Mouse (Mus musculus) intestine, embryonic 15.5 days (tissue): Measurements from ENCODE around the gene Shisa3. TPM values are rescaled to one million over a fixed set of nuclear protein-coding genes. Genes with fewer than 3 reads are reported as not detected.

Experiments
- ATAC-seq: fragments of 200-750 bp; cut with Nextera tagmentation; 2 replicates; pipeline ENCODE4 v1.8.0; 2017; ENCODE audit warnings: moderate TSS enrichment, moderate library complexity
- H3K27ac ChIP-seq: fragments of 300-500 bp; sonication (generic); 2 replicates; pipeline ENCODE4 v1.5.1; 2015; ENCODE audit warnings: mild to moderate bottlenecking, inconsistent platforms
- H3K27me3 ChIP-seq: fragments of 300-500 bp; sonication (generic); replicated peaks from 2 replicates; pipeline ENCODE4 v1.6.1; 2015; ENCODE audit warnings: inconsistent platforms
- H3K36me3 ChIP-seq: fragments of 300-500 bp; sonication (generic); 2 replicates; pipeline ENCODE4 v1.6.1; 2015; ENCODE audit warnings: inconsistent platforms
- H3K4me1 ChIP-seq: fragments of 300-500 bp; sonication (generic); replicated peaks from 2 replicates; pipeline ENCODE4 v1.6.1; 2015; ENCODE audit warnings: inconsistent platforms
- H3K4me2 ChIP-seq: fragments of 300-500 bp; sonication (generic); replicated peaks from 2 replicates; pipeline ENCODE4 v1.6.1; 2015; ENCODE audit warnings: mild to moderate bottlenecking, inconsistent platforms
- H3K4me3 ChIP-seq: fragments of 300-500 bp; sonication (generic); replicated peaks from 2 replicates; pipeline ENCODE4 v1.5.1; 2015; ENCODE audit warnings: inconsistent platforms
- H3K9ac ChIP-seq: fragments of 300-500 bp; sonication (generic); 2 replicates; pipeline ENCODE4 v1.6.1; 2015; ENCODE audit warnings: inconsistent platforms
- H3K9me3 ChIP-seq: fragments of 300-500 bp; sonication (generic); 2 replicates; pipeline ENCODE4 v1.6.1; 2016; ENCODE audit warnings: inconsistent platforms
- WGBS: fragments of 180-500 bp; shearing (Covaris S2); methylation state at CpG from one replicate; pipeline ENCODE4 v1.1.7; 2015; 5-methylcytosine and 5-hydroxymethylcytosine counted together
- polyA plus RNA-seq: library from polyadenylated mRNA; unstranded; fragments of >200 nt; fragmentation: Nextera tagmentation; extraction: Ambion mirVana; gene quantifications from 2 replicates; pipeline ENCODE4 v1.2.1, GENCODE M21; 2015

Shisa3 gene
- polyA plus RNA-seq = 15.0 and 15.2 TPM in 2 replicates

DNA sequence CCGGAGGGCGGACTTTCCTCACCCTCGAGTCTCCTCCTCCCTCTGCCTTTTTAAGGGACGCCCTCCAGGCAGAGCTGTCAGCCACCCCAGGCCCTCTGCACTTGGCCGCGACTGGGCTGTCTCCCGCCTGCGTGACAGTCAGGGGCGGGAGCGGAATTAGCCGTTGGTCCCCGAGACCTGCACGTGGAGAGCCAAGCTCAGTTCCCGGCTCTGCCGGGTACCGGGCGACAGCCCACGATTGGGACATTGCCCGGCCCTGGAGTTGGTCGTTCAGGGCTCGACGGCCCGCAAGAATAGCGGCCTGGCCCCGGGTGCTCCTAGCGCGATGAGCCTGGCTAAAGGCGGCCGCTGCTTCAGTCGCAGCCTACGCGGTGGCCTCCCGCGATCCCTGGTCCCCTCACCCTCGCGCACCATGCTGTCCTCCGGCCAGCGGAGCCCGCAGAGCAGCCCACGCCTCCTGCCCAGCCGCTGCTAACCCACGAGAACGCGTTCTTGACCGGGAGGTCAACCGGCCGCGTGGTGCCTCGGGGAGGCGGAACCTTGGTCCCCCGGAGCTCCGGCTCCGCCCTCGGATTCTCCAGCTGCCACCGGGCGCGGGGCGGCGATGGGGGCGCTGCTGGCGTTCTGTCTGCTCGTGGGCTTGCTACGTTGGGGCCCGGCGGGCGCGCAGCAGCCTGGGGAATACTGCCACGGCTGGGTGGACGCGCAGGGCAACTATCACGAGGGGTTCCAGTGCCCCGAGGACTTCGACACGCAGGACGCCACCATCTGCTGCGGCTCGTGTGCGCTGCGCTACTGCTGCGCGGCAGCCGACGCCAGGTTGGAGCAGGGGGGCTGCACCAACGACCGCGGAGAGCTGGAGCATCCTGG lies at the start of gene Shisa3:
Gene Shisa3 (plus strand): TSS at position 79 of the 870 bp plus-strand sequence.
- WGBS = under 1% methylated on average over 83 of the region's 86 CpGs
- peak within 1 kb of the TSS; percentile 11; the same call in 1 of the 2 replicates for H3K27ac ChIP-seq
- peaks cover 51% of the 10 kb centered on the region for H3K27me3 ChIP-seq

DNA sequence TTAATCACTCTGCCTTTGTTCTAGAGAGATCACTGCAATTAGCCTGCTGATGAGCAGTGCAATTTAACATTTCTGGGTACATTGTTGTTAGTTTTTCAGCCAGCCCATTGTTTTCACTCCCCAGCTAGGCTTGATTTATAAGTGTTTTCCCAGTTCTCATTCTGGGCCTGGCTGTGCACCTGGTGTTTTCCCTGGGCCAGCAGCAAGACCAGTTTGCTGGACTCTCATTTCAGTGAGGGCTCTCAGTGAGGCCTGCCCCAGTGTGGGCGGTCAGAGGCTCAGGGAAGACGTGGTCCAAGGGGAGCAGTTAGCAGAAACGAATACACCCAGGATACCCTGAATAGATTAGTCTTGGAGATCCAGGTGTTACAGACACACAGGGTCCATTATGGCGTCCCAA lies 49.0 kb upstream of the Shisa3 start:
- Histone ChIP-seq H3K4me3 (no peak overlapping the region), H3K4me1 (no peaks in the 10 kb centered on the region), H3K27ac (no peak overlapping the region), H3K36me3 (no peaks in the 10 kb centered on the region), H3K27me3 (no peaks in the 10 kb centered on the region), H3K9ac (no peak overlapping the region), H3K9me3 (no peaks in the 10 kb centered on the region), H3K4me2 (no peak overlapping the region)
- no peak for ATAC-seq
- 76% methylated on average over 4 of the region's 4 CpGs for WGBS

More for the DNA sequence above, at the start of gene Shisa3:
- Histone ChIP-seq H3K4me3 (peak within 1 kb of the TSS; percentile 51), H3K4me2 (peak within 1 kb of the TSS; percentile 96), H3K9ac (peak within 1 kb of the TSS; percentile 44), H3K4me1 (peaks cover 15% of the 10 kb centered on the region), H3K36me3 (no peaks in the 10 kb centered on the region), H3K9me3 (no peaks in the 10 kb centered on the region)
- ATAC-seq = peak; percentile 84

DNA sequence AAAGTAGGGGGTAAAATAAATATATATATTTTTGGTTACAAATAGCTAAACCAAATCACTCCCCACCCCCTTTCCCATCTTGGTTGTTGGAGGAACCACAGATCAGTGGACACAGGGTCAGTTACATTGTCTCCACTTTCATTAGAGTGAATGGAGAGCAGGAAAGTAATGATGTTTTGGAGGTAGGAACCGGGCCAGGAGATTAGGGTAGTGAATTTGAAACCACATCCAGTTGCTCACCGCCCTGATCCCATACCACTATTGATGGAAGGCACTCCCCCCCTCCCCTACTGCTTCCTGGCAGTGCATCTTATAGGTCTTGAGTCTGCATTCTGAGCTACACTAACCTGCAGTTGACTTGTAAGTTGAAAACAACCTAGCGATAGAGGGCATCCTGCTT lies 48.6 kb upstream of the Shisa3 start:
- no peak for ATAC-seq
- no peaks in the 10 kb centered on the region for H3K27me3 ChIP-seq
- 87% methylated on average over 3 of the region's 3 CpGs for WGBS
- H3K9ac ChIP-seq = no peak overlapping the region
- no peaks in the 10 kb centered on the region for H3K9me3 ChIP-seq
- no peak overlapping the region for H3K27ac ChIP-seq
- H3K4me3 ChIP-seq = no peak overlapping the region
- H3K36me3 ChIP-seq = no peaks in the 10 kb centered on the region
- H3K4me1 ChIP-seq = no peaks in the 10 kb centered on the region
- H3K4me2 ChIP-seq = no peak overlapping the region

DNA sequence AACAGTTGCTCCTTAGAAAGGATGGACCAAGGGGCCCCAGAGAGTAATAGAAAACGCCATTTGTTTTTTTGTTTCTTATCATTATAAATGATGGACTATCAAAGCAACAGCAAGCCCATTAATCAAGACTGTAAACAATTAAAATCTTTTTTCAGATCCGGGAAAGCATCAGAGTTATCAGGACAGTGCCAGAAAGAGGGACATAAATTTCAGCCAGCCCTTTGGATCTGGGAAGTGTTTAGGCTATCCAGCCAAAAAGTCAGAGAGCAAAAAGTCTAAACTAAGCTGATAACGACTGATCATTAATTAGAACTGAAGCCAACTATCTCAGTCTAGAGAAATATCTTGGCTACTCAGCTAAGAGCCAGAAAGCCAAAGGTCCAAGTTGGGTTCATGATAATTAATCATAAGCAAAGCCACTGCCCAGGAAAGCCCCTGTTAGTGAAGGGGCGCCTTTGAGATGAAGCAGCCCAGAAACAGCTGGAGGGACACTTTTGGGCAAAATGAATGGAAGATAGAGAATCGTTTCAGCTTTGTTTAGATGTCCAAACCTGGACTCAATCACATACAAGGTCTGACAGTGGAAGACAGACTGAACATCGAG lies 35.0 kb upstream of the Shisa3 start:
- WGBS = 37% methylated on average over 6 of the region's 6 CpGs
- no peaks in the 10 kb centered on the region for H3K36me3 ChIP-seq
- no peaks in the 10 kb centered on the region for H3K27me3 ChIP-seq
- no peak overlapping the region for H3K4me2 ChIP-seq
- ATAC-seq = peak; percentile 73
- H3K27ac ChIP-seq = no peak overlapping the region
- no peak overlapping the region for H3K9ac ChIP-seq
- H3K4me3 ChIP-seq = no peak overlapping the region
- 0 out of 2 replicates have a peak, but pooled peaks cover 6% of the 10 kb centered on the region for H3K4me1 ChIP-seq
- no peaks in the 10 kb centered on the region for H3K9me3 ChIP-seq

DNA sequence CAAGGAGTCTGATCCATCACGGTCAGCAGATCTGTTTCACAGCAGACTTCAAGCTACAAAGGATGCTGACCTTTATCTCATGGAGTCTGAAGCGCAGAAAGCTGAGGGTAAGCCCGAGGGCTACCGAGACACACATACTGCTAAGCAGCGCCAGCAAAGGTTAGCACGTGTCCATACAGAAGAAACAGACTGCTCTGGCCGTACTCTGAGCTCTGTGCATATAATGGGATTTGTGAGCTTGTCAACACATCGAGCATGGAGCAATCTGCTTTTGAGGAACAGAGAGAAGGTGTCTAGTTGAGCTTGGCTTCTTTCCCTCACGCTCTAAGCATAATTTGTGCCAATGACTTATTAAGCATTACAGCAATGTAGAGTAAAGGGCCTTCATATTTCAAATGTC lies 33.6 kb upstream of the Shisa3 start:
- H3K4me2 ChIP-seq = no peak overlapping the region
- no peaks in the 10 kb centered on the region for H3K27me3 ChIP-seq
- 69% methylated on average over 9 of the region's 9 CpGs for WGBS
- no peak overlapping the region for H3K27ac ChIP-seq
- no peak overlapping the region for H3K9ac ChIP-seq
- H3K36me3 ChIP-seq = no peaks in the 10 kb centered on the region
- ATAC-seq = no peak
- no peak overlapping the region for H3K4me3 ChIP-seq
- 0 out of 2 replicates have a peak, but pooled peaks cover 6% of the 10 kb centered on the region for H3K4me1 ChIP-seq
- no peaks in the 10 kb centered on the region for H3K9me3 ChIP-seq

DNA sequence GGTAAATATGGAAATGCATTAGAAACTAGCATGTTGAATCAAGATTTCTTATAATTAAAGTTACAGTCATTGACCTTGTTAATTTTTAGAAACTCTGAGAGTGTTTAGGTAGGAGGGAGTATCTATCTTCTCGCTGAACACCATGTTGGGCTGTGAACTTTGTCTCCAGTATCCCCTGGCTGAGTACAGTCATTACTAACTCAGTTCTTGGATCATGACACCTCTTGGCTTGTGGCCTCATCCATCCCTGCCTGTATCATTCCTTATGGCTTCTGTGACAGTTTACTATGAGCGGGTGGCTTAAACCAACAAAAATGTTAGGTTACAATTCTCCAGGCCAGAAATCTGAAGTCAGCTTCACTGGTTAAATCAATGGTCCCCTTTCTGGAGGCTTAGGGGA lies 32.0 kb upstream of the Shisa3 start:
- 70% methylated on average over 2 of the region's 2 CpGs for WGBS
- ATAC-seq = peak; percentile 62

DNA sequence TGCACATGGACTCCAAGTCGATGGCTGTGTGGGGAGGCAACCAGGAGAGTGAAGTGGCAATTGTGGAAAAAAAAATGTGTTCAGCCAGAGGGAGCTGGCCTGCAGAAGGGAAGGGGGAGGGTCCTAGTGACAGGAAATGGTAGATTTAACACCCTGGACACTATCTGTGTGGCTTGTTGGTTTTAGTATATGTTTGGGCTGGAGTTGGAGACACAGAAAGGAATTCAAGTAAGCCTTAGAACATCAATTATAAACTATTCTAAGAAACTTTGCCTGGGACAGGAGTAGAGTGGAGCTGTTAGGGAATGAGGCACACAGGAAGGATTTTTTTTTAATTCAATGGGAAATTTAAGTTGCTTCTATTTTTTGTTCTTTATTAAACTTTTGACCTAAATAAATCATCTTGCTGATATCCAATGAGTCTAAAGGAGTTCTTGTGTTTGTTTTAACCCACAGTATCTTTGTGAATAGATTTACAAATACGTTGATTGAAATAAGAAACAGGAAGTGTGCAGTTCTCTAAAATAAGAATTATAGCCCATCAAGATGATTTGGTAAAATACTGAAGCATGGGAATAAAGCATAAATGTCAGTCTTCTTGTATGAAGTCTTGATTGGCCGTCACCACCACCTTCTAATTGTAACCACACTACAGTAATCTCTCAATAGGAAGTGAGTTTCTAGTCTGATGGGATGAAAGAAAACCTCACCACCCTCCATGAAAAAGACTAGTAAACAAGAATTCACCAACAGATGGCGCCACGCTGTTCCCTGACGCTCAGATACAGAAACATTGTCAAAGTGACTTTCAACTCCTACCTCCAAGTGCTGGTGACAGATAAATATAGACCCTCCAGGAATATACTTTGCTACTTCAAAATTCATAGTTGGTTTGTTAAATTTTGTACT lies 27.7 kb upstream of the Shisa3 start:
- no peak overlapping the region for H3K4me3 ChIP-seq
- H3K27me3 ChIP-seq = no peaks in the 10 kb centered on the region
- 57% methylated on average over 6 of the region's 6 CpGs for WGBS
- H3K4me1 ChIP-seq = no peaks in the 10 kb centered on the region
- H3K27ac ChIP-seq = no peak overlapping the region
- H3K4me2 ChIP-seq = no peak overlapping the region
- no peak overlapping the region for H3K9ac ChIP-seq
- no peaks in the 10 kb centered on the region for H3K9me3 ChIP-seq
- ATAC-seq = no peak
- H3K36me3 ChIP-seq = no peaks in the 10 kb centered on the region

More for the DNA sequence above, 32.0 kb upstream of the Shisa3 start:
- no peaks in the 10 kb centered on the region for H3K36me3 ChIP-seq
- H3K9ac ChIP-seq = no peak overlapping the region
- H3K27me3 ChIP-seq = no peaks in the 10 kb centered on the region
- no peak overlapping the region for H3K4me2 ChIP-seq
- 0 out of 2 replicates have a peak, but pooled peaks cover 6% of the 10 kb centered on the region for H3K4me1 ChIP-seq
- 0 out of 2 replicates have a peak overlapping the region, but pooled peaks have one; percentile 36 for H3K27ac ChIP-seq
- no peaks in the 10 kb centered on the region for H3K9me3 ChIP-seq
- no peak overlapping the region for H3K4me3 ChIP-seq

DNA sequence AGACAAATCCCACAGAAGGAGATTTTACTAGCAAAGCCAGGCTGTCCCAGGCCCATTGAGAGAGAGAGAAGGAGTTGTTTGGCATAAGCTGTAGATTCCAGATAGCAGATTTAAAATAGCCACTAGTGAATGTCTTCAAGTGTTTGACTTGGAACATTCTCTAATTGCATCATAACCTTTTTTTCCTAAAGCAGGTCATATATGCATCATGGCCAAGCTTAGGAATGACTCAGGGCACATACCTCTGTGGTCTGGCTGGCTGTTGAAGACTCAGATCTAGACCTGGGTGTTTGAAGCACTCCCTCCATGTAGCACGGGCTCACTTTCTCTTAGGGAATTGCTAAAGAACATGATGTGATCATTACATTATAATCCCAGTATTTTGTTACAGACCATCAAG lies 12.6 kb upstream of the Shisa3 start:
- no peaks in the 10 kb centered on the region for H3K4me1 ChIP-seq

DNA sequence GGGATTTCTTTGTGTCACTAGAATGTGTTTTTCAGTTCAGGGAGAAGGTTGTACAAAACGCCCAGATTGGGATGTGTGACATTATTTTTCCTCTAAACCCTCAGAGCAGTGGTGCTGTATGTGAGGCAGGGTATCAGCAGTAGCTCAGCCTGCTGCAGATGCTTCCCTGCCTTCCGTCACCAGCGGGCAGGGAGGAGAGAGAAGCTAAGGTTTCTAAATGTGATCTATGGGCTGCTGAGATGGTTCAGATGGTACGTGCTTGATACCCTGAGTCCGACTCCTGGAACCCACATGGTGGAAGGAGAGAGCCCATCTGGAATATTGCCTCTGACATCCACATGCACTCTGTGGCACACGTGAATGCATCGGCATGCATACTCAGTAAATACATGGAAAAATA lies 12.1 kb upstream of the Shisa3 start:
- no peak for ATAC-seq

More for the DNA sequence above, 12.6 kb upstream of the Shisa3 start:
- Histone ChIP-seq H3K36me3 (no peaks in the 10 kb centered on the region), H3K4me2 (no peak overlapping the region), H3K27ac (no peak overlapping the region), H3K9me3 (no peaks in the 10 kb centered on the region), H3K4me3 (no peak overlapping the region), H3K9ac (no peak overlapping the region), H3K27me3 (no peaks in the 10 kb centered on the region)
- 77% methylated on average over 1 of the region's 1 CpGs for WGBS
- no peak for ATAC-seq

DNA sequence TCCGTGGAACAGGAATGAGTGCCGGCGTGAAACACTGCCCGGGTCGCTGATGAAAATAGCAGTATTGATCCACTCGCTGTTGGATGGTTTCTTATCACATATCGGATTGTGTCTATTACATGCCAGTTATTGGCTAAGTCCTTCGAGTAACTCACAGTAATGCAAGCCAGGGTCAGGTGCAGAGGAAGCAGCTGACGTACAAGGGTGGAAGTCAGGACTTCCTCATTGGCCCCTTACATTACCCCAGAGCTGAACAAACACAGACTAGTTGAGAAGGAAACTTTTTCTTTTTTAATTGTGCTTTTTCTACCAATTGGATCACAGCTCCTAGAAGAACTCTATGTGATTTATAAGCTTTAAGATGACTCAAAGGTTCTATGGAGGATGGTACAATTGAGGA lies 7.7 kb upstream of the Shisa3 start:
- Histone ChIP-seq H3K36me3 (no peaks in the 10 kb centered on the region), H3K27ac (no peak overlapping the region), H3K4me2 (no peak overlapping the region), H3K27me3 (peaks cover 3% of the 10 kb centered on the region; the same call in 1 of the 2 replicates), H3K9ac (no peak overlapping the region), H3K9me3 (no peaks in the 10 kb centered on the region), H3K4me1 (no peaks in the 10 kb centered on the region), H3K4me3 (no peak overlapping the region)
- WGBS = 78% methylated on average over 9 of the region's 9 CpGs
- ATAC-seq = no peak

More for the DNA sequence above, 12.1 kb upstream of the Shisa3 start:
- no peak overlapping the region for H3K4me2 ChIP-seq
- no peaks in the 10 kb centered on the region for H3K36me3 ChIP-seq
- no peak overlapping the region for H3K27ac ChIP-seq
- H3K4me1 ChIP-seq = no peaks in the 10 kb centered on the region
- no peak overlapping the region for H3K4me3 ChIP-seq
- H3K9me3 ChIP-seq = no peaks in the 10 kb centered on the region
- WGBS = 59% methylated on average over 7 of the region's 7 CpGs
- H3K27me3 ChIP-seq = no peaks in the 10 kb centered on the region
- no peak overlapping the region for H3K9ac ChIP-seq

DNA sequence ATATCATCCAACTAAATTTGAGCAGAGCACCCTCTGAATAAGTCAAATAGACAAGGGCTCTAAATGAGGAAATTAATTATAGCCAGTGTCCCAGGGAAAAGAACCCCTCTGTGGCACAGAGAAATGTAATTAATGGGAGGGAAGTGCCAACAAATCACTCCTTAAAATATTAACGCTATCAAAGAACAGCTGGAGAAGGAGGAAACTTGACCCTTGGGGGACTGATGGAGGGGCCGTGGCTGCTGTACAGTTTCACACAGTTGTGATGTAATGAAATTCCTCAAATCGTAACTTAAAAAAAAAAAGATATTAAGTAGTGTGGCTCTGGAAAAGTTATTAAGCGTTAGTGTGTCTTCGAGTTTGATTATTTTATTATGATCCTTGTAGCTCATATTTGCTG lies 1.7 kb upstream of the Shisa3 start:
- H3K9me3 ChIP-seq = no peaks in the 10 kb centered on the region
- H3K4me3 ChIP-seq = no peak overlapping the region
- H3K27ac ChIP-seq = no peak overlapping the region
- H3K27me3 ChIP-seq = peaks cover 49% of the 10 kb centered on the region
- no peaks in the 10 kb centered on the region for H3K36me3 ChIP-seq
- H3K9ac ChIP-seq = no peak overlapping the region
- H3K4me1 ChIP-seq = peaks cover 15% of the 10 kb centered on the region
- WGBS = 34% methylated on average over 5 of the region's 5 CpGs
- no peak overlapping the region for H3K4me2 ChIP-seq
- no peak for ATAC-seq
